Mouse (Mus musculus): Measurements from ENCODE around the gene Vmn1r192.

GRCm38 (mm10) chr13:22190385-22190784 is 556 bp downstream of the Vmn1r192 start:
- TF ChIP-seq MYOG (IDR thresholded peaks at IDR 0.05; ENCODE audit: control insufficient read depth in 1 of 3, insufficient read depth in 1 of 3, insufficient read length in 2 of 3, low read depth in 2 of 3) (no peak), POLR2A (IDR thresholded peaks at IDR 0.05; ENCODE audit: insufficient read length, low read depth) (no peak), USF1 (IDR thresholded peaks at IDR 0.05; ENCODE audit: low read depth) (no peak), POLR2AphosphoS2 (IDR thresholded peaks at IDR 0.05; ENCODE audit: insufficient read length, low read depth) (no peak), MAX (IDR thresholded peaks at IDR 0.05; ENCODE audit: low read depth) (no peak), CEBPB (IDR thresholded peaks at IDR 0.05; ENCODE audit: insufficient read depth, poor library complexity, severe bottlenecking) (no peak), E2F4 (IDR thresholded peaks at IDR 0.05; ENCODE audit: insufficient read depth) (no peak), TCF12 (IDR thresholded peaks at IDR 0.05; ENCODE audit: insufficient read depth, poor library complexity, severe bottlenecking) (no peak), MYOD1 (IDR thresholded peaks at IDR 0.05; ENCODE audit: control insufficient read depth in 1 of 3, insufficient read length in 2 of 3, low read depth in 2 of 3) (no peak), REST (IDR thresholded peaks at IDR 0.05; ENCODE audit: insufficient read depth, insufficient read length) (no peak), TCF3 (IDR thresholded peaks at IDR 0.05; ENCODE audit: insufficient read length, low read depth) (no peak)
